Mouse (Mus musculus) adrenal gland, postnatal 25 days (tissue): ENCODE measurements around the gene Rabac1. TPM values are rescaled to one million over a fixed set of nuclear protein-coding genes. Genes with fewer than 3 reads are reported as not detected.

Experiments
- DNase-seq: peaks from one replicate; pipeline ENCODE4 v3.0.0; 2021; ENCODE audit warnings: mixed read lengths
- total RNA-seq: library from RNA; stranded (reverse); gene quantifications from 2 replicates; pipeline ENCODE4 v1.2.3, GENCODE M21; 2021

Rabac1 gene
- total RNA-seq, 1 experiment from 2014 or later = 300 TPM

GRCm38 (mm10) chr7:24980439-24980838, 7.9 kb upstream of the Rabac1 start:
- no peak for DNase-seq

GRCm38 (mm10) chr7:24978781-24979180, 6.2 kb upstream of the Rabac1 start:
- DNase-seq = no peak

- no peak for DNase-seq
Measured at GRCm38 (mm10) chr7:24974893-24975595, 2.5 kb upstream of the Rabac1 start.

GRCm38 (mm10) chr7:24973902-24974301, 1.3 kb upstream of the Rabac1 start:
- no peak for DNase-seq

GRCm38 (mm10) chr7:24973208-24973607, 654 bp upstream of the Rabac1 start:
- DNase-seq = no peak

GRCm38 (mm10) chr7:24971261-24971971, 1.1 kb downstream of the Rabac1 start:
- DNase-seq = peak; percentile 45

- DNase-seq = no peak
Measured at GRCm38 (mm10) chr7:24970341-24970740, 2.2 kb downstream of the Rabac1 start.

GRCm38 (mm10) chr7:24969805-24970204, 2.7 kb downstream of the Rabac1 start:
- DNase-seq = no peak

- DNase-seq = no peak
Measured at GRCm38 (mm10) chr7:24968463-24968862, 4.1 kb downstream of the Rabac1 start.

GRCm38 (mm10) chr7:24967966-24968365, 4.6 kb downstream of the Rabac1 start:
- DNase-seq = no peak

- DNase-seq = peak; percentile 76
Measured at GRCm38 (mm10) chr7:24964897-24965535, 7.5 kb downstream of the Rabac1 start.

GRCm38 (mm10) chr7:24964288-24964687, 8.3 kb downstream of the Rabac1 start:
- no peak for DNase-seq

- no peak for DNase-seq
Measured at GRCm38 (mm10) chr7:24955226-24955625, 17.3 kb downstream of the Rabac1 start.

- no peak for DNase-seq
Measured at GRCm38 (mm10) chr7:24954450-24954849, 18.1 kb downstream of the Rabac1 start.

- DNase-seq = no peak
Measured at GRCm38 (mm10) chr7:24953966-24954365, 18.6 kb downstream of the Rabac1 start.

GRCm38 (mm10) chr7:24949958-24950623, 22.5 kb downstream of the Rabac1 start:
- peak; percentile 77 for DNase-seq

- DNase-seq = no peak
Measured at GRCm38 (mm10) chr7:24948774-24949173, 23.8 kb downstream of the Rabac1 start.

- DNase-seq = no peak
Measured at GRCm38 (mm10) chr7:24947316-24948048, 25.1 kb downstream of the Rabac1 start.

GRCm38 (mm10) chr7:24944257-24944950, 28.1 kb downstream of the Rabac1 start, which contains the start of gene Gm4881:
TSS of gene Gm4881 (minus strand) at chr7:24944494.
- no peak for DNase-seq

- DNase-seq = no peak
Measured at GRCm38 (mm10) chr7:24943641-24944040, 28.9 kb downstream of the Rabac1 start.

- DNase-seq = no peak
Measured at GRCm38 (mm10) chr7:24931651-24932050, 40.9 kb downstream of the Rabac1 start.
